Mouse (Mus musculus) layer of hippocampus, adult 6 months (tissue): Measurements from ENCODE around the gene Ndc1. TPM values are rescaled to one million over a fixed set of nuclear protein-coding genes. Genes with fewer than 3 reads are reported as not detected.

Source experiments
- long read RNA-seq, 2 experiments: library from polyadenylated mRNA; unstranded; transcript quantifications; one replicate each; pipeline ENCODE4 v2.0.0; 2019 to 2020
- microRNA-seq: library from miRNA; unstranded; fragments of <30 nt; microRNA quantifications from one replicate; pipeline ENCODE4 v1.2.0, GENCODE M21; 2020
- polyA plus RNA-seq: library from polyadenylated mRNA; unstranded; fragments of <200 nt; fragmentation: Nextera tagmentation; gene quantifications from 2 replicates; pipeline ENCODE4 v1.2.3, GENCODE M21; 2021

The Ndc1 gene
- 5.4 and 5.8 TPM in 2 replicates for polyA plus RNA-seq
- long read RNA-seq, experiment 1, full-length matches to known transcripts = 8 of 14 reads
- long read RNA-seq, experiment 1, partial matches to known transcripts = 1 of 14 reads
- long read RNA-seq, experiment 1, other reads (novel, unspliced or antisense) = 5 of 14 reads
- long read RNA-seq, experiment 2, full-length matches to known transcripts = 31 of 47 reads
- long read RNA-seq, experiment 2, partial matches to known transcripts = 9 of 47 reads
- long read RNA-seq, experiment 2, other reads (novel, unspliced or antisense) = 7 of 47 reads

GRCm38 (mm10) chr4:107367567-107368314 lies at the start of gene Ndc1:
Gene Ndc1 (plus strand): TSS chr4:107367784.

GRCm38 (mm10) chr4:107434356-107435237 lies 67.0 kb downstream of the Ndc1 start, which contains the start of gene Glis1:
Gene Glis1 (plus strand): TSS chr4:107434591.

Small RNA genes lying within 50 kb of the gene (microRNA-seq; reads per million reads assigned to microRNA genes)
- gene Gm24804 = not detected

Other genes with a start within 250 kb of the Ndc1 start
- gene Tmem59, start 189.4 kb upstream of the Ndc1 start, polyA plus RNA-seq = 502 and 566 TPM in 2 replicates
- gene Tceanc2, start 188.7 kb upstream of the Ndc1 start, polyA plus RNA-seq = 9.1 and 19.8 TPM in 2 replicates
- not detected in 2 replicates for gene Ldlrad1, start 158.6 kb upstream of the Ndc1 start, polyA plus RNA-seq
- gene Lrrc42, start 114.3 kb upstream of the Ndc1 start, polyA plus RNA-seq = 15.9 and 18.2 TPM in 2 replicates
- gene Hspb11, start 114.2 kb upstream of the Ndc1 start, polyA plus RNA-seq = 61.3 and 69.9 TPM in 2 replicates
- 0.15 TPM in 1 of 2 replicates, not detected in the other for gene Dio1, start 60.6 kb upstream of the Ndc1 start, polyA plus RNA-seq
- gene Yipf1, start 53.4 kb upstream of the Ndc1 start, polyA plus RNA-seq = 127 and 146 TPM in 2 replicates
- 0.19 and 0.25 TPM in 2 replicates for gene Glis1, start 66.8 kb downstream of the Ndc1 start, polyA plus RNA-seq